Mouse (Mus musculus): Measurements from ENCODE around the gene Fads6.

DNA sequence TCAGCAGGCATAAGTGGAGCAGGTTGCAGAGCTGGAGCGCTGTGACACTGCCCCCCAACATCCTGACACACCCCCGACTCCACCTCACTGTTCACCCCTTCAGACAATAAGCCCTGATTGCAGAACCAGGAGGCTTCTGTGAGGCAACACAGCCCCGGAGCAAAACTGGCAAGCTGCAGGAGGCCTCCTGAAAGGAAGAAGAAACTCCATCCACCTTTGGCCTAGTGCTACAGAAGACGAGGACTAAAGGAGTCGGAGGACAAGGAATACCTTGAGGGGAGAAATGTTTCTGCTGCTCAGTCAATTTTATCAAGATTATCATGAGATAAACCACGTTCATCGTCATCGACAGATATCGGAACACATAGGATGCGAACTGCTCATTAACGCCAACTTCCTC lies 1.5 kb downstream of the Fads6 start:
- TF ChIP-seq CTCF (IDR thresholded peaks at IDR 0.05; ENCODE audit: low read depth, low read length) (no peak), POLR2A (IDR thresholded peaks at IDR 0.05; ENCODE audit: borderline replicate concordance, low read depth, low read length) (no peak)

Data from bone marrow macrophage, adult 2 months (primary cell).